ENCODE assay signal across 17 mouse cellular contexts in genomic region chr2:46530686-46531085, GRCm38 (mm10).
"Had no signal": no experiment of that assay in that cellular context is flagged by ENCODE, and none has a peak within 500 bp of the region (broad histone marks: within the 10 kb centered on the region; RNA-seq: fewer than 3 reads in every experiment).

No protein-coding gene starts in this region.

- H3K36me3 ChIP-seq: neural tube, embryonic 12.5 days; neural tube, embryonic 13.5 days; neural tube, embryonic 15.5 days; stomach, embryonic 15.5 days had no signal

- H3K4me2 ChIP-seq: neural tube, embryonic 12.5 days; neural tube, embryonic 13.5 days; neural tube, embryonic 15.5 days; stomach, embryonic 15.5 days had no signal

- H3K27me3 ChIP-seq: neural tube, embryonic 12.5 days; neural tube, embryonic 13.5 days; neural tube, embryonic 15.5 days; stomach, embryonic 15.5 days had no signal

- H3K4me1 ChIP-seq: neural tube, embryonic 12.5 days; neural tube, embryonic 13.5 days; neural tube, embryonic 15.5 days; stomach, embryonic 15.5 days had no signal

- H3K4me3 ChIP-seq: neural tube, embryonic 12.5 days; neural tube, embryonic 13.5 days; neural tube, embryonic 15.5 days; stomach, embryonic 15.5 days had no signal

- H3K27ac ChIP-seq: neural tube, embryonic 12.5 days; neural tube, embryonic 13.5 days; neural tube, embryonic 15.5 days; stomach, embryonic 15.5 days; stomach, postnatal 0 days had no signal

- H3K9me3 ChIP-seq: neural tube, embryonic 12.5 days; neural tube, embryonic 13.5 days; neural tube, embryonic 15.5 days; stomach, embryonic 15.5 days had no signal

- H3K9ac ChIP-seq: neural tube, embryonic 12.5 days; neural tube, embryonic 13.5 days; neural tube, embryonic 15.5 days; stomach, embryonic 15.5 days had no signal

- DNase-seq: retina, postnatal 1 day; right cerebral cortex, adult 18-20 months; right cerebral cortex, postnatal 14 days; right cerebral cortex, postnatal 25 days; right cerebral cortex, postnatal 4 days; spleen, adult 18-20 months; thymus, adult 18-20 months; thymus, adult 2 months; thymus, postnatal 14 days; thymus, postnatal 25 days; thymus, postnatal 36 days; thymus, postnatal 4 days had no signal
